Mouse (Mus musculus) erythroid progenitor cell, adult 5-6 weeks (primary cell): ENCODE results near the gene Hyal3. TPM values are rescaled to one million over a fixed set of nuclear protein-coding genes. Genes with fewer than 3 reads are reported as not detected.
"Not testable (repeated sequence)": the region's sequence is repeated elsewhere in the genome, so short reads cannot be mapped to it uniquely, and the experiment has no call there.

Experiments used
- ATAC-seq: replicated peaks from 2 replicates; pipeline ENCODE4 v1.8.0; 2016; ENCODE audit warnings: moderate number of reproducible peaks, mild to moderate bottlenecking, moderate TSS enrichment, inconsistent platforms; ENCODE audit not compliant: poor library complexity, low FRiP score, severe bottlenecking
- total RNA-seq, 2 experiments: library from RNA; stranded (forward) in 1 of 2; stranded (reverse) in 1 of 2; fragments of 150-400 nt in 1 of 2; fragments of 186-747, 209-891 nt in 1 of 2; gene quantifications; 2 replicates each; pipeline versions ENCODE4 v1.2.3 to v1.2.4; 2015 to 2017; ENCODE audit warnings: low replicate concordance in 2 of 2

Hyal3 gene
- total RNA-seq, 2 experiments from 2014 or later, result 4.2 TPM; not detected in 1

GRCm38 (mm10) chr9:107569270-107569669 is 11.3 kb upstream of the Hyal3 start:
- peak; percentile 7 for ATAC-seq

GRCm38 (mm10) chr9:107570016-107570415 is 10.6 kb upstream of the Hyal3 start:
- ATAC-seq, result no peak

- peak; percentile 56 for ATAC-seq
These were observed 9.8 kb upstream of the Hyal3 start for GRCm38 (mm10) chr9:107570845-107571244.

- peak; percentile 14; the same call in 1 of the 2 replicates for ATAC-seq
These were observed 8.9 kb upstream of the Hyal3 start for GRCm38 (mm10) chr9:107571534-107572326.

GRCm38 (mm10) chr9:107572327-107572662 is 8.3 kb upstream of the Hyal3 start:
- no peak for ATAC-seq

- not testable (repeated sequence) for ATAC-seq
These were observed 6.8 kb upstream of the Hyal3 start for GRCm38 (mm10) chr9:107573774-107574173.

- ATAC-seq, result no peak
These were observed 4.8 kb upstream of the Hyal3 start for GRCm38 (mm10) chr9:107575579-107576356.

GRCm38 (mm10) chr9:107576357-107577107 is 4.1 kb upstream of the Hyal3 start, which contains the start of gene Hyal1:
Gene Hyal1, plus strand, starts transcription at chr9:107576927.
- ATAC-seq, result peak; percentile 81

- no peak for ATAC-seq
These were observed 2.7 kb upstream of the Hyal3 start for GRCm38 (mm10) chr9:107577871-107578270.

GRCm38 (mm10) chr9:107578587-107578986 is 2.0 kb upstream of the Hyal3 start, which contains the start of gene Naa80:
Gene Naa80, plus strand, starts transcription at chr9:107578887.
- no peak for ATAC-seq

GRCm38 (mm10) chr9:107579023-107579900 is 1.4 kb upstream of the Hyal3 start:
- ATAC-seq, result no peak

GRCm38 (mm10) chr9:107581584-107581983 is 966 bp downstream of the Hyal3 start:
- ATAC-seq, result no peak

GRCm38 (mm10) chr9:107582509-107583062 is 2.0 kb downstream of the Hyal3 start:
- ATAC-seq, result no peak

GRCm38 (mm10) chr9:107583174-107583573 is 2.6 kb downstream of the Hyal3 start:
- no peak for ATAC-seq

- no peak for ATAC-seq
These were observed 5.9 kb downstream of the Hyal3 start for GRCm38 (mm10) chr9:107586504-107586903.

GRCm38 (mm10) chr9:107586974-107587832 is 6.6 kb downstream of the Hyal3 start, which contains the start of gene Ifrd2:
Gene Ifrd2, plus strand, starts transcription at chr9:107587642.
- ATAC-seq, result peak; percentile 72

- peak; percentile 47 for ATAC-seq
These were observed 7.4 kb downstream of the Hyal3 start for GRCm38 (mm10) chr9:107587833-107588639.
